Mouse (Mus musculus) forebrain, embryonic 11.5 days (tissue): Measurements from ENCODE around the gene Zfp691. TPM values are rescaled to one million over a fixed set of nuclear protein-coding genes. Genes with fewer than 3 reads are reported as not detected.
A peak's percentile ranks its signal among the peaks of the same experiment; 100 is the strongest.

Experiments used
- ATAC-seq: fragments of 200-750 bp; cut with Nextera tagmentation; replicated peaks from 2 replicates; pipeline ENCODE4 v1.8.0; 2017; ENCODE audit warnings: moderate TSS enrichment; ENCODE audit not compliant: low FRiP score
- DNase-seq: peaks from one replicate; pipeline ENCODE4 v3.0.0-alpha.2; 2017; ENCODE audit warnings: low spot score
- H3K27ac ChIP-seq: fragments of 300-500 bp; sonication (generic); 2 replicates; pipeline ENCODE4 v1.5.1; 2014; ENCODE audit warnings: low read depth, low read length
- H3K27me3 ChIP-seq: fragments of 300-500 bp; sonication (generic); 2 replicates; pipeline ENCODE4 v1.6.1; 2014; ENCODE audit warnings: mild to moderate bottlenecking, low read length, mixed read lengths; ENCODE audit not compliant: control insufficient read depth, insufficient read depth
- H3K36me3 ChIP-seq: fragments of 300-500 bp; sonication (generic); 2 replicates; pipeline ENCODE4 v1.6.1; 2014; ENCODE audit warnings: mild to moderate bottlenecking, low read length, moderate library complexity, mixed read lengths; ENCODE audit not compliant: control insufficient read depth, insufficient read depth
- H3K4me1 ChIP-seq: fragments of 300-500 bp; sonication (generic); replicated peaks from 2 replicates; pipeline ENCODE4 v1.6.1; 2014; ENCODE audit warnings: low read length, mixed read lengths; ENCODE audit not compliant: control insufficient read depth, insufficient read depth
- H3K4me2 ChIP-seq: fragments of 300-500 bp; sonication (generic); 2 replicates; pipeline ENCODE4 v1.6.1; 2014; ENCODE audit warnings: low read depth, mild to moderate bottlenecking, low read length, moderate library complexity, mixed read lengths; ENCODE audit not compliant: severe bottlenecking
- H3K4me3 ChIP-seq: fragments of 300-500 bp; sonication (generic); 2 replicates; pipeline ENCODE4 v1.5.1; 2014; ENCODE audit warnings: low read depth, low read length
- H3K9ac ChIP-seq: fragments of 300-500 bp; sonication (generic); 2 replicates; pipeline ENCODE4 v1.6.1; 2014; ENCODE audit warnings: low read length
- H3K9me3 ChIP-seq: fragments of 300-500 bp; sonication (generic); 2 replicates; pipeline ENCODE4 v1.6.1; 2016; ENCODE audit warnings: low read length, mixed read lengths; ENCODE audit not compliant: control insufficient read depth
- WGBS: fragments of 180-500 bp; shearing (Covaris S2); extraction: QIAGEN DNeasy Blood & Tissue Kit; methylation state at CpG from one replicate; pipeline ENCODE4 v1.1.7; 2014; 5-methylcytosine and 5-hydroxymethylcytosine counted together
- polyA plus RNA-seq: library from polyadenylated mRNA; unstranded; fragments of >200 nt; fragmentation: Nextera tagmentation; extraction: Ambion mirVana; gene quantifications from 2 replicates; pipeline ENCODE4 v1.2.1, GENCODE M21; 2014

Zfp691 gene
- polyA plus RNA-seq, 1 experiment from 2014 or later = 10.5 TPM

- Histone ChIP-seq H3K4me3 (peak overlapping the region; percentile 10; the same call in 1 of the 2 replicates), H3K27me3 (no peaks in the 10 kb centered on the region), H3K9ac (no peak overlapping the region; the same call in 1 of the 2 replicates), H3K9me3 (no peaks in the 10 kb centered on the region), H3K36me3 (peaks cover 24% of the 10 kb centered on the region; the same call in 1 of the 2 replicates), H3K27ac (no peak overlapping the region), H3K4me1 (peaks cover 7% of the 10 kb centered on the region; the same call in 1 of the 2 replicates), H3K4me2 (peak overlapping the region; percentile 37)
- 5% methylated on average over 18 of the region's 18 CpGs for WGBS
- ATAC-seq (peak; percentile 73), DNase-seq (peak; percentile 84)
Measured at GRCm38 (mm10) chr4:119138171-119138570, 35.8 kb downstream of the Zfp691 start.

DNA sequence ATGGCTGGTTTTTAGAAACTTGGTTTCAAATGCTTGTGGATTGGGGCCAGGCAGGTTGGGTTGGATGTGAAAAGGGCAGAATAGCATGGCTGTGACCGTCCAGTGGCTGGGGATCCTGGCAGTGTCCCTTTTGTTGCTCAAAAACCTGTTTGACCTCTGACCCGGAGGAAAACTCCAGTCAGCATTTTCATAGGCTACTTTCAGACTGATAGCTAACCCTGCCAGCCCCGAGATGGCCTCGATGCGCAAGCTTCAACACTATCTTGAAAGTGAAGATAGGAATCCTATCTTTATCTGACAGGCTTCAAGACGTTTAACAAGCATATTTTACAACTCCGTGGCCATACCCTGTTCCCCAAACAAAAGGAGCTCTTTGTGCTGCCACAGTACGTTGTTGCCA lies 36.7 kb downstream of the Zfp691 start:
- no peak overlapping the region; the same call in 1 of the 2 replicates for H3K27ac ChIP-seq
- no peak for ATAC-seq
- H3K36me3 ChIP-seq = peaks cover 27% of the 10 kb centered on the region
- no peaks in the 10 kb centered on the region for H3K27me3 ChIP-seq
- no peak overlapping the region for H3K9ac ChIP-seq
- 68% methylated on average over 8 of the region's 8 CpGs for WGBS
- H3K4me2 ChIP-seq = no peak overlapping the region
- no peak overlapping the region for H3K4me3 ChIP-seq
- no peak for DNase-seq
- peaks cover 7% of the 10 kb centered on the region; the same call in 1 of the 2 replicates for H3K4me1 ChIP-seq
- no peaks in the 10 kb centered on the region for H3K9me3 ChIP-seq

GRCm38 (mm10) chr4:119133860-119134259 lies 40.1 kb downstream of the Zfp691 start:
- 92% methylated on average over 13 of the region's 13 CpGs for WGBS

DNA sequence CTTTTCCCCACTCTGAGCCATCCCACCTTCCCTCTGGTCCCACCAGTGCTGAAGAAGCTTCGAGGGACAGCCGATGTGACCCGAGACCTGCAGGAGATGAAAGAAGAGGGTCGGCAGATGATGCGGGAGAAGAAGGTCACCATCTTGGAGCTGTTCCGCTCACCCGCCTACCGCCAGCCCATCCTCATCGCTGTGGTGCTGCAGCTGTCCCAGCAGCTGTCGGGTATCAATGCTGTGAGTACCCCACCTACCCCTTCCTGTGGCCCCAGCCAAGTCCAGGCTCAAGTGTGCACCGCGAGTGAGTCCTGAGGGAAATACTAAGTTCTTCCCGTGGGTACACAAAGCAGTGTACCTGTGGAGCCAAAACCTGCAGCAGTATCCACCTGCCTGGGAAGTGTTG lies 40.7 kb downstream of the Zfp691 start:
- no peak for DNase-seq
- H3K27me3 ChIP-seq = no peaks in the 10 kb centered on the region
- peaks cover 7% of the 10 kb centered on the region; the same call in 1 of the 2 replicates for H3K4me1 ChIP-seq
- peaks cover 34% of the 10 kb centered on the region for H3K36me3 ChIP-seq
- WGBS = 94% methylated on average over 13 of the region's 13 CpGs
- no peaks in the 10 kb centered on the region for H3K9me3 ChIP-seq
- no peak overlapping the region for H3K27ac ChIP-seq
- H3K9ac ChIP-seq = no peak overlapping the region
- no peak overlapping the region for H3K4me3 ChIP-seq
- no peak for ATAC-seq
- H3K4me2 ChIP-seq = no peak overlapping the region

More at GRCm38 (mm10) chr4:119133860-119134259, 40.1 kb downstream of the Zfp691 start:
- ATAC-seq = no peak
- H3K9ac ChIP-seq = no peak overlapping the region
- H3K4me1 ChIP-seq = peaks cover 7% of the 10 kb centered on the region; the same call in 1 of the 2 replicates
- no peaks in the 10 kb centered on the region for H3K9me3 ChIP-seq
- peaks cover 34% of the 10 kb centered on the region for H3K36me3 ChIP-seq
- H3K27me3 ChIP-seq = no peaks in the 10 kb centered on the region
- H3K4me2 ChIP-seq = no peak overlapping the region
- DNase-seq = no peak
- H3K27ac ChIP-seq = no peak overlapping the region
- no peak overlapping the region for H3K4me3 ChIP-seq

DNA sequence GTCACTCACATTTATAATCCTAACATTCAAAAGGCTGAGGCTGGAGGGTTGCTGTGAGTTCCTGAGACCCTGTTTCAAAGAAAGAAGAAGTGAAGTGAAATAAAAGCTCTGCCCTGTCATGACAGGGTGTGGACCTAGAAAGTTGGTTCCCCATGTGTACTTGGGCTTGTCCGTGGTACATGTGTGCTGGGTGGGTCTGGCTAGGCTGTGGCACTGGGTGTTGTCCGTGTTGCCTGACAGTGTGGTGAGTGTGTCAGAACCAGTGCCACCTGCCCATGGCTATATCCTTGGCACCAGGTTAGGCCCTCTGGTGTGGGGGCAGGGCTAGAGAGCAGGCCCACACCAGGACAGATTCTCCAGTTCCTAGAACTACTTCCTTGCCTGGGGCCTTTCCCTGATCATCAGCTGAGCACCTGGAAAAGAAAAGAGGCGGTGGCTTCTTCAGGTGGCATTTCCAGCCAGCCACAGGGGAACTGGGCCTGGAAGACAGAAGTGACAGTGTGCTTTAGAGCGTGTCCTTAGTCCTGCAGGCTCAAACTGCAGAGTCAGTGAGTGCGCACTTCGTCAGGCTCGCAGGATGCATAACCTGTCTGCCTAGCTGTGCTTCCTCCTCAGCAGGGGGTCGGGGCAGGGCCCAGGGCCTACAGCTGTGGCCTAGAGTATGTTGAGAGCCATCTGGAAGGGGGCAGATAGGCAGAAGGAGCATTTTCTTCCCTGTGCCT lies 42.6 kb downstream of the Zfp691 start:
- no peak overlapping the region for H3K9ac ChIP-seq
- H3K27me3 ChIP-seq = no peaks in the 10 kb centered on the region
- 86% methylated on average over 8 of the region's 8 CpGs for whole genome bisulfite sequencing
- no peak overlapping the region for H3K27ac ChIP-seq
- H3K4me3 ChIP-seq = no peak overlapping the region
- peaks cover under 1% of the 10 kb centered on the region; the same call in 1 of the 2 replicates for H3K4me1 ChIP-seq
- H3K4me2 ChIP-seq = no peak overlapping the region
- DNase-seq = no peak
- no peak for ATAC-seq
- peaks cover 33% of the 10 kb centered on the region for H3K36me3 ChIP-seq
- no peaks in the 10 kb centered on the region for H3K9me3 ChIP-seq

GRCm38 (mm10) chr4:119129096-119129495 lies 44.9 kb downstream of the Zfp691 start:
- H3K36me3 ChIP-seq = peaks cover 21% of the 10 kb centered on the region
- H3K9ac ChIP-seq = no peak overlapping the region
- H3K27ac ChIP-seq = no peak overlapping the region
- H3K4me1 ChIP-seq = peaks cover 2% of the 10 kb centered on the region; the same call in 1 of the 2 replicates
- H3K4me2 ChIP-seq = no peak overlapping the region
- ATAC-seq (no peak), DNase-seq (no peak)
- no peak overlapping the region for H3K4me3 ChIP-seq
- 88% methylated on average over 1 of the region's 1 CpGs for WGBS
- H3K9me3 ChIP-seq = no peaks in the 10 kb centered on the region
- no peaks in the 10 kb centered on the region for H3K27me3 ChIP-seq

DNA sequence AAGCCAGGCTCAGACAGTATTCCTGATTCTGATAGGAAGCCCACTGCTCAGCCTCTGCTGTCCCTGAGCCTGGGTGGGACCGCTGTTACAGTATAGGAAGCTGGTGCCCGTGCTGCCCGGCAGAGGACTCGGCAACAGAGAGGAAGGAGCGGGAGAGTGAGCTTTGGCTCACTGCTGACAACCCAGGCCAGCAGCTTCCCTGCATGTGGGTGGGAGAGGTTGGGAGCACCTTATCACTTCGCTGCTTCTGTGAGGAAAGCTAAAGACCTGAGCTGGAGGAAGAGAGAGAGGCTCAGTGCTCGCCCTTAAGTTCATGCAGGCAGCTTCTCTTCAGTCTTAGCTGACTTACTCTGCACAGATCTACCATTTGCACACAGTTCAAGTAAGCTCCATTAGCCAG lies 45.4 kb downstream of the Zfp691 start:
- no peak for DNase-seq
- H3K9me3 ChIP-seq = no peaks in the 10 kb centered on the region
- H3K9ac ChIP-seq = no peak overlapping the region
- ATAC-seq = no peak
- peaks cover 16% of the 10 kb centered on the region for H3K36me3 ChIP-seq
- 80% methylated on average over 7 of the region's 7 CpGs for WGBS
- H3K4me3 ChIP-seq = no peak overlapping the region
- H3K27ac ChIP-seq = no peak overlapping the region
- no peaks in the 10 kb centered on the region for H3K27me3 ChIP-seq
- H3K4me2 ChIP-seq = no peak overlapping the region
- H3K4me1 ChIP-seq = peaks cover 2% of the 10 kb centered on the region; the same call in 1 of the 2 replicates

- peaks cover 2% of the 10 kb centered on the region; the same call in 1 of the 2 replicates for H3K4me1 ChIP-seq
- H3K9me3 ChIP-seq = no peaks in the 10 kb centered on the region
- 83% methylated on average over 6 of the region's 6 CpGs for WGBS
- H3K4me2 ChIP-seq = no peak overlapping the region
- no peak overlapping the region for H3K27ac ChIP-seq
- ATAC-seq (no peak), DNase-seq (no peak)
- peaks cover 8% of the 10 kb centered on the region for H3K36me3 ChIP-seq
- H3K4me3 ChIP-seq = no peak overlapping the region
- H3K27me3 ChIP-seq = no peaks in the 10 kb centered on the region
- no peak overlapping the region for H3K9ac ChIP-seq
Measured at GRCm38 (mm10) chr4:119127229-119127628, 46.8 kb downstream of the Zfp691 start.
